Mouse (Mus musculus): Measurements from ENCODE around the gene Abr.

Gene Abr

GRCm38 (mm10) chr11:76623206-76623961 lies 1.3 kb upstream of the Abr start:
- peak in 1 of 2 experiments; percentile 23 for DNase-seq (ENCODE audit: low spot score in 2 of 2)

DNA sequence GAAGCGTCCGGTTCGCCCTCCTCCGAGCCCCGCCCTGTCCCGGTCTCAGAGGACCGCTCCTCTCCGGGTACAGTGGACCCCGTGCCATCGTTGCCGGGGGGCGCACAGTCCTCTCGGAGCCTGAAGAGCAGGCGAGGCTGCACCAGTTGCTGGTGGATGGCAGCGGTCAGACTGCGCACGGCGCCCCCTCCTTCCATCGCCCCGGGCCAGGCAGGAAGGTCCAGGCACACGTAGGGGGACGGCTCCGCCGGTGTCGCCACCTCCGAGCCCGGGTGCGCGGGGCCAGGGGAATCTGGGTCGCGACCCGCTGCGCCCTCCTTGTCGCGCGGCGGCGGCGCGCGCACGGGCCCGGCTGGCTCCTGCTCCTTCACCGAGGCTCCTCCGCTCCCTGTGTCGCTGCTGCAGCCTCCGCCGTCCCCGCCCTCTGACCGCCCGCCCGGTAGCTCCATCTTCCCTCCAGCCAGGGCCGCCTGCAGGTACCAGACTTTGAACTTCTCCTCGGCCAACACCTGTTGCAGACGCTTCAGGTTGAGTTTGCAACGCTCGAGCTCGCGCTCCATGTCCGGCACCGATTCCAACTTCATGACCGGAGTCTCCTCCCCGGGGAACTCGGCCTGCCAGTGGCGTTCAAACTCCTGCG lies 572 bp upstream of the Abr start:
- DNase-seq (ENCODE audit: low spot score in 2 of 2) = peak in 1 of 2 experiments; percentile 21

GRCm38 (mm10) chr11:76618134-76618533 lies 4.0 kb downstream of the Abr start:
- no peak for DNase-seq (ENCODE audit: low spot score in 2 of 2)

GRCm38 (mm10) chr11:76614246-76614645 lies 7.9 kb downstream of the Abr start:
- no peak for DNase-seq (ENCODE audit: low spot score in 2 of 2)

GRCm38 (mm10) chr11:76612638-76613104 lies 9.4 kb downstream of the Abr start:
- DNase-seq (ENCODE audit: low spot score in 2 of 2) = peak; percentile 71 to 77

DNA sequence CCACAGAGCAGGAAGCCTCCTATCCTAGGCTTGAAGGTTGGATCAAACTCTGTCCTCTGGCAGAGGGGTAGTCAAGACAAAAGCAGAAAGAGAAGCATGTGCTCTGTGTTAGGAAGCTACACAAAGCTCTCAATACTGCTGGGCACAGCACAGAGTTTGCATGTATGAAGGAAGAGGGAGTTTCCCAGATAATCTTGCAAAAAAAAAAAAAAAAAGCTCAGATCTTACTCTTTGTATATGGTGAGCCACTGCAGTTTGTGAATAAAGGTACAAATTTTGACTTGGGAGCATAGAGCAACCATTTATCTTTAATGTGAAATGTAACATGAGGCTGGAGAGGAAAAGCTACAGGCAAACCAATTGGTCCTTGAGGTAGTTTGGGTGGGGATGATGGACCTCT lies 11.2 kb downstream of the Abr start:
- no peak for DNase-seq (ENCODE audit: low spot score in 2 of 2)

DNA sequence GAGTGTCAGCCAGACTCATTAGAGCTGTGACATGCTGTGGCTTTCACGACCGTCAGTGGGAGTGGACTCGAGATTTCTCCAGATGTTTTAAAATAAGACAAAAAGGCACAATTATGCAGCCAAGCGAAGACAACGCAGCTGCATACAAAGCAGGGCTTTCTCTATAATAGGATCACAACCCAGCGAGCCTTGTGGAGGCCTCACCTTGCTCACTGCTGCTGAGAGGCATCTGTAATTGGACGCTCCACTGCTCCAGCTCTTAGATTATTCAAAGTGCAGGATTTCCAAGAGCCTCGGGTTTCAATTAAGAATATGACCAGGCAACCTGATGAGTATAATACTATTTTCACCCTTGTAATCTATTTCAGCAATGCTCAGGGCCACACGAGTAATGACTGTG lies 15.6 kb downstream of the Abr start:
- no peak for DNase-seq (ENCODE audit: low spot score in 2 of 2)

DNA sequence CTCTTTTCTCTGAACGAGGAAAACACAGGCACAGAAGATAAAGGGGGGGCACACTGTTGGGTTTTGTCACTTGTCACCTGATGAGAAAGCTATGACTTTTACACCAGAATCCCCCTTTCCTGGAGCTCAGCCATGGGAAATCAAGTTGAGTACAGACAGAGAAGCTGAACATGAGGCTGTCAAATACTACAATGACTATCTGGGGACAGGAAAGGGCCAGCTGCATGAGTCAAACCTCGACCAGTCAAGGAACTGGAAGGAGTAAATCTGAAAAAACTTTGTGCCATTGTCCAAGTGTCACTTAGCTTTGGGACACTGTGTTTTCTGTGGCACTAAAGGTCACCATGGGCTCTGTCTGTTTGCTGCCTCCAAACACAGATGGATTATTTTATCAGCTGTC lies 22.9 kb downstream of the Abr start:
- DNase-seq (ENCODE audit: low spot score in 2 of 2) = no peak

- DNase-seq (ENCODE audit: low spot score in 2 of 2) = no peak
These were observed 23.4 kb downstream of the Abr start for GRCm38 (mm10) chr11:76598757-76599156.

DNA sequence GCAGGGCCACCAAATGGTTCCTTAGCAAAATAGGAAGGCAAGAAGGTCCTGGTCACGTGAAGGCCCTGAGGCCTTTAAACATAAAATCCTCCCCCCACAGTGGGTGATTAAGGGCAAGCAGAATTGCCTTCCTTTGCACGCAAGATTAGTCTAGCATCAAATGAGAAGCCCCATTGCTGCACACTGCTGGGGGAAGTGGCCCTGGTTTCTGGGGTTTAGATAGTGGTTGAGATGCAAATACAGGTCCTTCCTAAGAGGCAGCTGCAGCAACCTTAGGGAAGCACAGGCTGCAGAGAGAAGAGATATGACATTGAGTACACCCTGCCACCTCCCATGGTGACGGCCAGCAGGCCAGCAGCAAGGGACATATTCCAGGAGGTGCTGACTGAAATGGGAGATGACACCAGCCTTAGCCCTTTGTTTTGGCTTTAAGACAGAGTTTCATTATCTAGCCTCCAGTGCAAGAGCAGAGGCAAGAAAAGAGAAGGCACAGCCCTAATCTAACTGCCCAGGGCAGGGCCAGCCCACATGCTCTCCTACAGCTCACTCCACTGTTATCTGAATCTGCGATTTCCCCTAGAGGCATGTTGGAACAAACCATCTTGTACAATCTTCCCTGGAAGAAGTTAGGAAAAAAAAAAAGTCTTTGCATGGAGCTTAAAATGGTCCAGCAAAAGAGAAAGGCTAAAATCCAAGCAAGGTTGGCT lies 28.3 kb downstream of the Abr start:
- DNase-seq (ENCODE audit: low spot score in 2 of 2) = no peak

DNA sequence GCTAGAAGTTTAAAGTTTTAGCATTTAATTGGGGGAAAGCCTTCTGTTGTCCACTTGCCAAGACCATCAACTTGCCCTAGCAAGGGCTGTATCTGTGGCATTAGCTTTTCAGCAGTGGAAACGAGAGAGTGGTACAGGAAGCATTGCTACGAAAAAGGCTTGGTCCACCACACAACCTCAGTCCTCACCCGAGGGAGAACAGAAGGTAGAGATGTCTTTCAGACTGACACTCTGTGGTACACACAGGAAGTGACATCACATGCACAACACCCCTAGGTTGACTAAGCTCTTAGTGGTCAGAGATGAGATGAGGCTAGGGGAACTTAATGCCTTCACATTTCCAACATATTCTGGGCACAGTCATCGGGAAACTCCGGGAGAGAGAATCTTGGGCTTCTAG lies 32.4 kb downstream of the Abr start:
- DNase-seq (ENCODE audit: low spot score in 2 of 2) = no peak

GRCm38 (mm10) chr11:76588632-76589485 lies 33.3 kb downstream of the Abr start:
- DNase-seq (ENCODE audit: low spot score in 2 of 2) = no peak

DNA sequence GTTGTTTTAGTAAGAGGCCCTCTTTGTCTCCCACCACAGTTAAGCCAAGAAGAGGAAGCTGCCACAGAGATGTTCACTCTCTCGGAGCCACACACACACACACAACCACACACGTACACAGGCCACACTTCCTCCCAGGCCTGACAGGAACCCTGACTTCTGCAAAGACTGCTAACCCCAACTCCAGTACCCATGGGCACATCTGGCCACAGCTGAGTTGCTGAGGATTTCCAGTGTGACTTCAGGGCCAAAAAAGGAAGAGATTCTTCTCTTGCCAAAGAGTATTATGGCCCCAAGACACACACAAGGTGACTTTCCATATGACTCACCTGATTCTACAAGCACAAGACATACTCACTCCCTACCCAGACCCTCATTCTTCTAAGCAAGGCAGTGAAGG lies 34.1 kb downstream of the Abr start:
- DNase-seq (ENCODE audit: low spot score in 2 of 2) = no peak

DNA sequence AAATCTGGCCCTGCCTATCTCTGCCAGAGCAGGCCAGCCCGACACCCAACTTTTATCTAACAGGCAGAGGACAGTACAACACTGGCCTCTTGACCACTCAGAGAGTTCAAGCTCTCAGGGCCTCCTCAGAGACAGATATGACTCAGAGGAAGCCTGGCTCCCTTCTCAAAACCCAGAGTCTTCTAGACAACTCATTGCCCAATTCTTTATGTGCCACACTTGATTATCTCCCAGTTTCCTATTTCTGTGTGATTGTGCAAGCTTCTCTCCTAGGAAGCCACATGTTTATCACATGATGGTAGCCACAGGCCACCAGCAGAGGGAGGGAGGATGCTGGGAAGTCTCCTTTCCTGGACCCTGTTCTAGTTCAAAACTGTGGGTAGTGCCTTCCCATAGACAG lies 34.8 kb downstream of the Abr start:
- no peak for DNase-seq (ENCODE audit: low spot score in 2 of 2)

DNA sequence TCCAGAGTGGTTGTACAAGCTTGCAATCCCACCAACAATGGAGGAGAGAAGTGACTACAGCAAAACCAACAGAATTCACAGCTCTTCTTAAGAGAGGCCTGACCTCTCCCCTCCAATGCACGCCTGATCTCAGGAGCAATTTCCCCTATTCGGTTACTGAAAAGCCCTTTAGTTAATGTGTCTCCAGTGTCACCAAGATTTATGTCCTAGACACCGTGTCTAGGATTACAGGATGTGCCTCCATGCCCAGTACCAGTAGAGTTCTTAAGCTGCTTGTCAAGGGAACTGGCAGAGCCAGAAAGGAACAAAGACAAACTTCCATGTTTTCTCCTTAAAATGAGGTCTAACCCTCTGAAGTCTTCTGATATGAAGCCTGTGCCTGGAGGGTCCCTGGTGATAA lies 36.0 kb downstream of the Abr start:
- DNase-seq (ENCODE audit: low spot score in 2 of 2) = no peak

DNA sequence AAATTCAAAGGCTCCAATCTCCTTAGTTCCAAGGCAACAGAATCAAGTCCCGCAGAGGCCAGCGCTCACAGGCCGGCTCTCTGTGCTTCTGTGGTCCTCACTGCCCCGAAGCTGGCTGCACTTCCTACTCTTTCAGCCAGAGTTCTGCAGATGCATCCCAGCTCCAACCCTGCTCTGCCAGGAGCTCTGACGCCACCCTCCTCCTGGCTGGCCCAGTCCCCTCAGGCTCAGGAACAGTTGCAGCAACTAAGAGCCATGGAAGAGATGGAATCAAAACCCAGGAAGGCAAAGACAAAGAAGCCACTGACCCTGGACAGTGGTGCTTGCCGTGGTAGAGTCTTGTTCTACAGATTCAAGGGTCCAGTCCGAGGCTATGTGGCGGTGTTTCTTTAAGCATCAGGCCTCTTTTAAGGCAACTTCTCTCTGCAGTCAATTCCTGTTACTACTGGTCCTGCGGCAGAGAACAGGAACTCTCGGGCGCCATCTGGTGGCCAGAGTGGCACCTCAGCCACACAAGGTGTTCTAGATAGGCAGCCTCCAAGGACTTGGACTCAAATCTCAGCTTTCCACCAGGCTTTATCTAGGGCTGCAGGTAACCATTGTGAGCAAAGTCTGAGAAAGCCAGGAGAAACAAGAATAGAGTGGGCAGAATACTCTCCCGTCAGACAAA lies 44.4 kb downstream of the Abr start:
- DNase-seq (ENCODE audit: low spot score in 2 of 2) = peak; percentile 96

GRCm38 (mm10) chr11:76572820-76573385 lies 49.2 kb downstream of the Abr start:
- DNase-seq (ENCODE audit: low spot score in 2 of 2) = peak; percentile 56 to 59

- DNase-seq (ENCODE audit: low spot score in 2 of 2) = no peak
These were observed 50.5 kb downstream of the Abr start for GRCm38 (mm10) chr11:76571613-76571929.

DNA sequence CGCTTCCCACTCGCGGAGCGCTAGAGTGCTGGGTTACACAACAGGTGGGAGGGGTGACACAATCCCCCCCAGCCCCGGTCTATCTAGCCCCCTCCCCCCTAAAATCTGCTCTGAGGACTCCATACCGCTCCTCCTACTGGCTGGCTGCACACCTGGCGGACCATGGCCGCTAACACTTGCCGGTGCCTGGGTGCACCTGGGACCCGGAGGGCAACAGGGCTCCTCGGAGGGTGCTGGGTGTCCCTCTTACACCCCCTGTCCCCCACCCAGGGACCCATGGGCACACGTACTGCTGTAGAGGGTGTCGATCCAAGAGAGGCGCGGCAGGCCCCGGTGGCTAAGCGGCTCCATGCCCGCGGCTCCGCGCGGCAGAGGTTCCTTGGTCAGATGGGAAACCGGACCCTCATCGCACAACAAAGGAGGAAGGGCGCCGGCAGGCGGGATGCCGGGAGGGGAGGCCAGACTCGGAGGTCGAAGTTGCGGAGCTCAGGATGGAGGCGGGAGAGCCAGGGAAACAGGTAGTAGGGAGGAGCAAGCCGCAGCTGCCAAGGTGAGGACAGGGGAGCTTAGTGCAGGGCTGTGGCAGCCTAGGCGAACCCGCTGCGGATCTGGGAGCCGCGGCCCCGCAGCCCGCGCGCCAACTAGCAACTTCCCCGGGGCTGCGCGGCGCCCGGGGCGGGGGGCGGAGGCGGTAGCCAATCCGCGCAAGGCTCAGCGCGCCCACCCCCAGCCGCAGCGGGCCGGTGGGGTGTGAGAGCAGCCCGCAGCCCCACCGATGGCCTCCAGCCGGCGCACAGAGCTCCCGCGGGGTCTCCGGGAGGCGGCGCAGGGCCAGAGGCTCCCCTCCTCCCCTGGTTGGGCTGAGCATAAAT lies 51.1 kb downstream of the Abr start:
- peak; percentile 66 to 72 for DNase-seq (ENCODE audit: low spot score in 2 of 2)

GRCm38 (mm10) chr11:76570201-76570731 lies 51.8 kb downstream of the Abr start:
- peak; percentile 62 for DNase-seq (ENCODE audit: low spot score in 2 of 2)
